27 mouse cellular contexts compared by ENCODE assay signal in the genomic region with DNA sequence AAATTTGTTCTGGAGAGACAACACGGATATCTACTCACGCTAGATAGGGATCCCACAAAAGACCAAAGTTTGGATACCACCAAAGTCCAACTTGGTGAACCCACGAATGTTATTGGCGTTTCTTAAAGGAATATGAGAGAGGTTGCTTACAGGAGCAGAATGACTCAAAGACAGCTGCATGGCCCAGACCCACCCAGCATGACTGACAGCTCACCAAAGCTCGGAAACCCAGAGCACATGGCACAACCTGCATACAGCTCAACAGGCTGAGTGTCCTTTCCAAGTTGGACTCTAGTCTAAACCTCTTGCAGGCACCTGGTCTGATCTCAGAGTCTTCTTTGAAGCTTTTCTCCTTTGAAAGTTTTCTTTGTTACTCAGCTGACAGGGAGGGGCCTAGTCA. TPM values are rescaled to one million over a fixed set of nuclear protein-coding genes. Genes with fewer than 3 reads are reported as not detected.
DNase-seq lines count a peak whose midpoint lies in the region; ATAC-seq lines count a peak whose summit lies in the region.
"Had no signal": no experiment of that assay in that cellular context is flagged by ENCODE, and none has a peak within 500 bp of the region (broad histone marks: within the 10 kb centered on the region; RNA-seq: fewer than 3 reads in every experiment).

No protein-coding gene starts in this region.

- H3K4me1 ChIP-seq in hindbrain, embryonic 16.5 days (ENCODE audit: control insufficient read depth, insufficient read depth, low read depth, low read length): no peaks in the 10 kb centered on the region
- H3K4me1 ChIP-seq: forebrain, embryonic 10.5 days; hindbrain, embryonic 10.5 days had no signal

- WGBS in hindbrain, embryonic 16.5 days: 95% methylated on average over 5 of the region's 5 CpGs

- H3K27me3 ChIP-seq in hindbrain, embryonic 16.5 days (replicated peaks; ENCODE audit: control insufficient read depth, insufficient read depth, low read length): no peaks in the 10 kb centered on the region
- H3K27me3 ChIP-seq: hindbrain, embryonic 13.5 days; Patski had no signal

- DNase-seq in heart, adult 11 months: peak; percentile 27
- no peak for DNase-seq in heart, postnatal 14 days
- peak; percentile 39 for DNase-seq in R1 (ENCODE audit: low read depth, low spot score)
- peak; percentile 27 for DNase-seq in skeletal muscle tissue, adult 2 months (ENCODE audit: low read depth, low spot score)
- no peak for DNase-seq in ovary, adult 18-20 months (ENCODE audit: low spot score)
- DNase-seq: adrenal gland, adult 8-10 months; adrenal gland, postnatal 25 days; B cell, adult 2 months; cerebellum, adult 18-20 months; cerebellum, adult 9-10 months; cerebellum, postnatal 14 days; forebrain, postnatal 0 days; gastrocnemius, postnatal 25 days; heart, postnatal 36 days; kidney, adult 2 months had no signal

- no peaks in the 10 kb centered on the region for H3K9me3 ChIP-seq in hindbrain, embryonic 16.5 days (ENCODE audit: control insufficient read depth, low read length)
- H3K9me3 ChIP-seq: forebrain, embryonic 10.5 days; hindbrain, embryonic 10.5 days; hindbrain, embryonic 13.5 days had no signal

- no peak overlapping the region for H3K9ac ChIP-seq in hindbrain, embryonic 16.5 days (ENCODE audit: low read depth, low read length)
- H3K9ac ChIP-seq: forebrain, postnatal 0 days; hindbrain, embryonic 13.5 days had no signal

- no peak overlapping the region for H3K4me3 ChIP-seq in hindbrain, embryonic 16.5 days (ENCODE audit: low read length)
- H3K4me3 ChIP-seq: forebrain, embryonic 10.5 days; hindbrain, embryonic 10.5 days; hindbrain, embryonic 13.5 days had no signal

- ATAC-seq in hindbrain, embryonic 16.5 days: no peak
- ATAC-seq: activated CD4-positive, CD25-positive, alpha-beta regulatory T cell, adult 4 months; CD4-positive, CD25-positive, alpha-beta regulatory T cell, adult 4 months; forebrain, embryonic 14.5 days; forebrain, postnatal 0 days; hindbrain, postnatal 0 days; inflammation-experienced regulatory T-cells, adult 6 months; intestine, embryonic 16.5 days; Patski had no signal

- H3K36me3 ChIP-seq in hindbrain, embryonic 16.5 days (ENCODE audit: control insufficient read depth, insufficient read depth, low read length): no peaks in the 10 kb centered on the region

- intact Hi-C loops in heart, postnatal 14 days (cut with DNase I): no loop called here

- H3K27ac ChIP-seq in hindbrain, embryonic 16.5 days (ENCODE audit: low read depth, low read length): no peak overlapping the region
- H3K27ac ChIP-seq: forebrain, embryonic 10.5 days; hindbrain, embryonic 10.5 days; hindbrain, embryonic 13.5 days; hindbrain, postnatal 0 days had no signal

- no peak overlapping the region for H3K4me2 ChIP-seq in hindbrain, embryonic 16.5 days (ENCODE audit: low read length)
- H3K4me2 ChIP-seq: heart, embryonic 11.5 days; hindbrain, embryonic 13.5 days had no signal

RNA-seq across cellular contexts. Expression of gene Rnf111, which starts 20.0 kb away (rescaled TPM):
- total RNA-seq in heart, postnatal 14 days (2021): 10 to 100 TPM; 27.5 to 27.8 TPM
- polyA plus RNA-seq in hindbrain, embryonic 16.5 days (2015; fragmentation: Nextera tagmentation; extraction: Ambion mirVana): 23.2 and 28.2 TPM in 2 replicates

RNA-seq across cellular contexts. Expression of gene Sltm, which starts 59.1 kb away (rescaled TPM):
- total RNA-seq in heart, postnatal 14 days (2021): 10 to 100 TPM; 27.1 to 30.8 TPM
- polyA plus RNA-seq in hindbrain, embryonic 16.5 days (2015; fragmentation: Nextera tagmentation; extraction: Ambion mirVana): 49.0 and 55.6 TPM in 2 replicates

Comparison
In these comparisons a context has a peak if more than half of its experiments do, and no peak if none do; other contexts are left out.
1. DNase-seq: peak in heart, adult 11 months (single experiment), R1 (single experiment) and skeletal muscle tissue, adult 2 months (single experiment); none in heart, postnatal 14 days (0 of 2) and ovary, adult 18-20 months (single experiment).